Mouse (Mus musculus): Measurements from ENCODE around the gene Crcp.

GRCm38 (mm10) chr5:129997700-129998099 lies 31.4 kb upstream of the Crcp start:
- TF ChIP-seq CTCF (IDR thresholded peaks at IDR 0.05; ENCODE audit: low read depth, low read length) (peak; percentile 14), POLR2A (IDR thresholded peaks at IDR 0.05; ENCODE audit: insufficient read depth, low read length) (no peak)
